ENCODE assay signal across 8 mouse cellular contexts in genomic region chr13:52024832-52025481, GRCm38 (mm10).
A peak's percentile ranks its signal among the peaks of the same experiment; 100 is the strongest.
DNase-seq lines count a peak whose midpoint lies in the region; ATAC-seq and TF ChIP-seq lines count a peak whose summit lies in the region.

No protein-coding gene starts in this region.

- TF ChIP-seq CTCF in kidney, adult 2 months (conservative IDR thresholded peaks at IDR 0.05; ENCODE audit: insufficient read depth, insufficient read length, low read depth, low read length), result no peak

- peak; percentile 56 for ATAC-seq in stomach, embryonic 16.5 days (ENCODE audit: insufficient read depth, low FRiP score)

- H3K4me3 ChIP-seq in heart, embryonic 10.5 days, result peak overlapping the region; percentile 24; the same call in 1 of the 2 replicates
- H3K4me3 ChIP-seq in kidney, adult 2 months (ENCODE audit: insufficient read depth, low read depth, low read length), result no peak overlapping the region
- H3K4me3 ChIP-seq in stomach, embryonic 16.5 days (replicated peaks; ENCODE audit: low read length), result no peak overlapping the region

- H3K27ac ChIP-seq in heart, embryonic 10.5 days, result peak overlapping the region; percentile 78
- 0 out of 2 replicates have a peak overlapping the region, but pooled peaks have one; percentile 33 for H3K27ac ChIP-seq in kidney, adult 2 months (ENCODE audit: insufficient read depth, low read depth, low read length)
- H3K27ac ChIP-seq in stomach, embryonic 16.5 days (ENCODE audit: low read length), result peak overlapping the region; percentile 76

- no peaks in the 10 kb centered on the region for H3K36me3 ChIP-seq in heart, embryonic 10.5 days
- no peaks in the 10 kb centered on the region for H3K36me3 ChIP-seq in kidney, adult 2 months (ENCODE audit: control insufficient read depth, insufficient read depth, low read length)
- H3K36me3 ChIP-seq in stomach, embryonic 16.5 days (ENCODE audit: control insufficient read depth, insufficient read depth, low read length), result no peaks in the 10 kb centered on the region

- no peak for TF ChIP-seq POLR2A in kidney, adult 2 months (IDR thresholded peaks at IDR 0.05; ENCODE audit: low read depth, low read length)

- peaks cover 14% of the 10 kb centered on the region; the same call in 1 of the 2 replicates for H3K27me3 ChIP-seq in heart, embryonic 10.5 days (ENCODE audit: insufficient read depth, poor library complexity, severe bottlenecking)
- H3K27me3 ChIP-seq in kidney, adult 2 months (replicated peaks; ENCODE audit: control insufficient read depth, insufficient read depth, low read length), result no peaks in the 10 kb centered on the region
- no peaks in the 10 kb centered on the region for H3K27me3 ChIP-seq in stomach, embryonic 16.5 days (ENCODE audit: control insufficient read depth, insufficient read depth, low read length)

- peak; percentile 58 for DNase-seq in 3T3-L1 (ENCODE audit: low read depth, low spot score)
- peak; percentile 66 for DNase-seq in adrenal gland, postnatal 25 days
- no peak for DNase-seq in heart, embryonic 10.5 days (ENCODE audit: low spot score)
- DNase-seq in kidney, adult 2 months, result peak; percentile 50
- peak; percentile 45 for DNase-seq in lung, postnatal 14 days
- DNase-seq in right cerebral cortex, adult 18-20 months, result no peak
- DNase-seq in layer of hippocampus, postnatal 36 days, result no peak

- no peaks in the 10 kb centered on the region for H3K9me3 ChIP-seq in heart, embryonic 10.5 days
- no peaks in the 10 kb centered on the region for H3K9me3 ChIP-seq in stomach, embryonic 16.5 days (replicated peaks; ENCODE audit: control insufficient read depth, low read length)

- 26% methylated on average over 18 of the region's 18 CpGs for WGBS in heart, embryonic 10.5 days
- WGBS in kidney, adult 2 months, result 28% methylated on average over 18 of the region's 18 CpGs
- 14% methylated on average over 18 of the region's 18 CpGs for WGBS in stomach, embryonic 16.5 days

- H3K4me2 ChIP-seq in stomach, embryonic 16.5 days (ENCODE audit: low read depth, low read length), result peak overlapping the region; percentile 19

- peaks cover 50% of the 10 kb centered on the region for H3K4me1 ChIP-seq in heart, embryonic 10.5 days
- H3K4me1 ChIP-seq in kidney, adult 2 months (ENCODE audit: control insufficient read depth, insufficient read depth, low read length), result peaks cover 11% of the 10 kb centered on the region; the same call in 1 of the 2 replicates
- peaks cover 19% of the 10 kb centered on the region for H3K4me1 ChIP-seq in stomach, embryonic 16.5 days (ENCODE audit: control insufficient read depth, insufficient read depth, low read length)

- peak overlapping the region; percentile 45 for H3K9ac ChIP-seq in stomach, embryonic 16.5 days (ENCODE audit: low read length)

Comparison
In these comparisons a context has a peak if more than half of its experiments do, and no peak if none do; other contexts are left out.
1. DNase-seq: peak in 3T3-L1 (single experiment), adrenal gland, postnatal 25 days (single experiment), kidney, adult 2 months (single experiment) and lung, postnatal 14 days (single experiment); none in heart, embryonic 10.5 days (single experiment), right cerebral cortex, adult 18-20 months (single experiment) and layer of hippocampus, postnatal 36 days (0 of 2).
2. Peak in every context shown above with its lines, with median percentiles within 50 percentile points of each other: H3K27ac ChIP-seq.